Mouse (Mus musculus): Measurements from ENCODE around the gene 9930104L06Rik. TPM values are rescaled to one million over a fixed set of nuclear protein-coding genes. Genes with fewer than 3 reads are reported as not detected.

Gene 9930104L06Rik
- total RNA-seq, 1 experiment = 23.8 TPM

DNA sequence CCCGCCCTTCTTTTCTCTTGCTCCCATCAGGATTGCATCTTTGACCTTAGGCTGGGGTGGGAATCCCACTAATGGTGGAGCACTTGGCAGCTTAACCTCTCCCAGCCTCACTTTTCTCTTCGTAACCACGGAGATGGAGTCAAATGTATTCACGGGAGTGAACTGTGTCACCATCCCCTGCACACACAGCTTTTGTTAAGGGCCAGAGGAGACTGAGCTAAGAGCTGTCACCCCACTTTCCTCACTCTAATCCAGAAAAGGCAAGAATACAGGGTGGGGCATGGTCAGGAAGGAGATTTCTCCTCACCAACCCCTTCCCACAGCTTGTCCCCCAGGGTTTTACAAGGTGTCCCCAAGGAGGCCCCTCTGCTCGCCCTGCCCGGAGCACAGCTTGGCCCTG, 43.1 kb upstream of the 9930104L06Rik start:
- no peak overlapping the region for H3K27ac ChIP-seq (ENCODE audit: insufficient read depth, low read depth, low read length, poor library complexity, severe bottlenecking)
- in situ Hi-C loops (cut with MboI; ENCODE audit: low sequenced_read_pairs in 2 of 2, unreplicated experiment in 2 of 2) = no loop called here
- no peaks in the 10 kb centered on the region for H3K36me3 ChIP-seq (ENCODE audit: control insufficient read depth, insufficient read depth, low read length, poor library complexity, severe bottlenecking)
- H3K9ac ChIP-seq (ENCODE audit: insufficient read depth, low read depth, low read length, poor library complexity, severe bottlenecking) = no peak overlapping the region
- no peak for DNase-seq (ENCODE audit: low read depth, low spot score)
- H3K4me3 ChIP-seq (ENCODE audit: insufficient read depth in 1 of 2, low read depth in 1 of 2, low read length in 2 of 2, poor library complexity in 1 of 2, severe bottlenecking in 1 of 2) = no peak overlapping the region
- H3K9me3 ChIP-seq (ENCODE audit: control insufficient read depth, insufficient read depth, low read depth, low read length) = no peaks in the 10 kb centered on the region
- TF ChIP-seq ZNF384 (IDR thresholded peaks at IDR 0.05; ENCODE audit: low read depth, low read length) = no peak
- peaks cover 0 to 7% of the 10 kb centered on the region in 2 experiments; a peak in 1 of 4 replicates for H3K4me1 ChIP-seq (ENCODE audit: control insufficient read depth in 2 of 2, insufficient read depth in 2 of 2, low read length in 2 of 2, poor library complexity in 1 of 2)

DNA sequence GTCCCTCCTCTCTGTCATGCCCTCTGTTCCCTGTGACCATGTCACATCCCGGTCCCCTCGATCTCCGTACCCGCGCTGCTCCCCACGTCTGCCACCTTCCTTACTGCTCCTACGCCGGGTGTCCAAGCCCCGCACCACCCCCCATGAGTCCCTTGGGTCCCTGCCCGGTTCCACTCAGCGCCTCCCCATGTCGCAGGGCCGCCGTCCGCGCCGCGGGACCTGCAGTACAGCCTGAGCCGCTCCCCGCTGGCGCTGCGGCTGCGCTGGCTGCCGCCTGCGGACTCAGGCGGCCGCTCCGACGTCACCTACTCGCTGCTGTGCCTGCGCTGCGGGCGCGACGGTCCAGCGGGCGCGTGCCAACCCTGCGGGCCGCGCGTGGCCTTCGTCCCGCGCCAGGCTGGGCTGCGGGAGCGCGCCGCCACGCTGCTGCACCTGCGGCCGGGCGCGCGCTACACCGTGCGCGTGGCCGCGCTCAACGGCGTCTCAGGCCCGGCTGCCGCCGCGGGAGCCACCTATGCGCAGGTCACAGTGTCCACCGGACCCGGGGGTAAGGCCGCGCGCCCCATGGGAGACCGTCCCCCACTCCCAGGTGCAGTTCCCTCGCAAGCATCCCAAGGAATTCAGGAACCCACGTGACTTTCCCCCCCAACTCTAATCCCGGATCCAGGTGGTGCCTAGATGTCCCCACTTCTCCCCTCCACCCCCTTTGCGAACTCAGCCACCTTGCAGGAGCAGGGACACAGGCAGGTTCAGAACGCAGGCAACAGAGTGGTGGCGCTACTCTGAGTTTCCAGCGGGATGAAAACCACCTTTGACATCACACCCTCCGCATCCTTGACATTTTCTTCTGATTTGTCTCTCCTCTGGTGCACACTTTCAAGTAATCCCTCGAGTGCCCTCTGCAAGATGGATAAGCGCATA, 42.1 kb upstream of the 9930104L06Rik start:
- Histone ChIP-seq H3K27ac (ENCODE audit: insufficient read depth, low read depth, low read length, poor library complexity, severe bottlenecking) (no peak overlapping the region), H3K9me3 (ENCODE audit: control insufficient read depth, insufficient read depth, low read depth, low read length) (no peaks in the 10 kb centered on the region), H3K4me1 (ENCODE audit: control insufficient read depth in 2 of 2, insufficient read depth in 2 of 2, low read length in 2 of 2, poor library complexity in 1 of 2) (peaks cover 0 to 13% of the 10 kb centered on the region in 2 experiments; a peak in 3 of 4 replicates), H3K9ac (ENCODE audit: insufficient read depth, low read depth, low read length, poor library complexity, severe bottlenecking) (peak overlapping the region; percentile 25), H3K36me3 (ENCODE audit: control insufficient read depth, insufficient read depth, low read length, poor library complexity, severe bottlenecking) (no peaks in the 10 kb centered on the region), H3K4me3 (ENCODE audit: insufficient read depth in 1 of 2, low read depth in 1 of 2, low read length in 2 of 2, poor library complexity in 1 of 2, severe bottlenecking in 1 of 2) (peak overlapping the region; percentile 71 to 75)
- DNase-seq (ENCODE audit: low read depth, low spot score) = no peak
- in situ Hi-C loops (cut with MboI; ENCODE audit: low sequenced_read_pairs in 2 of 2, unreplicated experiment in 2 of 2) = no loop called here
- TF ChIP-seq CHD2 (IDR thresholded peaks at IDR 0.05; ENCODE audit: low read depth, low read length) (no peak), ZNF384 (IDR thresholded peaks at IDR 0.05; ENCODE audit: low read depth, low read length) (no peak), HCFC1 (IDR thresholded peaks at IDR 0.05; ENCODE audit: borderline replicate concordance, insufficient read depth, low read length) (no peak), ZC3H11A (IDR thresholded peaks at IDR 0.05; ENCODE audit: borderline replicate concordance, low read depth, low read length) (no peak), MAFK (IDR thresholded peaks at IDR 0.05; ENCODE audit: insufficient read depth, low read depth, low read length) (no peak)

DNA sequence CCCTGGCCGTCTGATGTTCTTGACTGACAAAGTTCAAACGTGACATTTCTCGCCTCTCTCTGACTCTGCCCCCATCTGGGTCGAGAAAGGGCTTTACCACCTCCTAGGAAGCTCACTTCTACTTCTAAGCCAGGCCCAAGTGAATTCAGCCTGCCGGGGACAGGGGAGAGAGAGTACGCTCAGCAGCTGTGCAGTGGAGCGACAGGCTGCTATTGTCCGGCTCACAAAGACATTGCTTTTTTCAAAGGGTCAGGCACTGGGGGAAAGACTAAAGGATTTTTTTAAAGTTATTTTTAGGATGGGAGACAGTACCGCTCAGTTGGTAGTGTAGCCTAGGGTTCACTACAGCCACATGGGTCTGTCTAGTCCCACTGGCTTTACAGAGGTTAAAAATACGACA, 38.4 kb upstream of the 9930104L06Rik start:
- in situ Hi-C loops (cut with MboI; ENCODE audit: low sequenced_read_pairs in 2 of 2, unreplicated experiment in 2 of 2) = no loop called here

DNA sequence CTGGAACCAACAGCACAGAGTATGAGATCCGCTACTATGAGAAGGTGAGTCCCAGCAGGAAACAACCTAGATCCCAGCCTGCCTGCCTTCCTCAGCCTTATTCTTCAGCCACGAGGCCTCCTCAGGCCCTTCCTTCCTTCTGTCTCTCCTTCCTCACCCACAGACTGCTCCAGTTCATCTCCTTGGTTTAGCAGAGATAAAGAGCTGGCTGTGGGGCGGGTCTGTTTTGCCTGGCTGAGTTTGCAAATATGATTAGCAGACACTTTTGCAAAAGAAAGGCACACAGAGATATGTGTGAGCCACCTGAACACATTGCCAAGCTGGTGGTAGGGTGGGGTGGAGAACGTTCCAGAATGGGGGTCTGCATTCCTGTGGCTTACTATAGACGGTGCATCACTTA, 36.9 kb upstream of the 9930104L06Rik start:
- H3K36me3 ChIP-seq (ENCODE audit: control insufficient read depth, insufficient read depth, low read length, poor library complexity, severe bottlenecking) = no peaks in the 10 kb centered on the region
- no peak overlapping the region for H3K9ac ChIP-seq (ENCODE audit: insufficient read depth, low read depth, low read length, poor library complexity, severe bottlenecking)
- TF ChIP-seq ZC3H11A (IDR thresholded peaks at IDR 0.05; ENCODE audit: borderline replicate concordance, low read depth, low read length) (no peak), MAFK (IDR thresholded peaks at IDR 0.05; ENCODE audit: insufficient read depth, low read depth, low read length) (no peak), CHD2 (IDR thresholded peaks at IDR 0.05; ENCODE audit: low read depth, low read length) (no peak), ZNF384 (IDR thresholded peaks at IDR 0.05; ENCODE audit: low read depth, low read length) (no peak), HCFC1 (IDR thresholded peaks at IDR 0.05; ENCODE audit: borderline replicate concordance, insufficient read depth, low read length) (no peak)
- no peaks in the 10 kb centered on the region for H3K9me3 ChIP-seq (ENCODE audit: control insufficient read depth, insufficient read depth, low read depth, low read length)
- no peak for DNase-seq (ENCODE audit: low read depth, low spot score)
- no peak overlapping the region for H3K27ac ChIP-seq (ENCODE audit: insufficient read depth, low read depth, low read length, poor library complexity, severe bottlenecking)
- peak overlapping the region in 1 of 2 experiments; percentile 25; a peak in 1 of 4 replicates for H3K4me3 ChIP-seq (ENCODE audit: insufficient read depth in 1 of 2, low read depth in 1 of 2, low read length in 2 of 2, poor library complexity in 1 of 2, severe bottlenecking in 1 of 2)
- H3K4me1 ChIP-seq (ENCODE audit: control insufficient read depth in 2 of 2, insufficient read depth in 2 of 2, low read length in 2 of 2, poor library complexity in 1 of 2) = peaks cover 0 to 8% of the 10 kb centered on the region in 2 experiments; a peak in 3 of 4 replicates
- in situ Hi-C loops (cut with MboI; ENCODE audit: low sequenced_read_pairs in 2 of 2, unreplicated experiment in 2 of 2) = no loop called here

More for the DNA sequence above, 38.4 kb upstream of the 9930104L06Rik start:
- TF ChIP-seq MAFK (IDR thresholded peaks at IDR 0.05; ENCODE audit: insufficient read depth, low read depth, low read length) (no peak), ZC3H11A (IDR thresholded peaks at IDR 0.05; ENCODE audit: borderline replicate concordance, low read depth, low read length) (no peak), HCFC1 (IDR thresholded peaks at IDR 0.05; ENCODE audit: borderline replicate concordance, insufficient read depth, low read length) (no peak), ZNF384 (IDR thresholded peaks at IDR 0.05; ENCODE audit: low read depth, low read length) (no peak), CHD2 (IDR thresholded peaks at IDR 0.05; ENCODE audit: low read depth, low read length) (no peak)
- DNase-seq (ENCODE audit: low read depth, low spot score) = no peak
- Histone ChIP-seq H3K36me3 (ENCODE audit: control insufficient read depth, insufficient read depth, low read length, poor library complexity, severe bottlenecking) (no peaks in the 10 kb centered on the region), H3K9me3 (ENCODE audit: control insufficient read depth, insufficient read depth, low read depth, low read length) (no peaks in the 10 kb centered on the region), H3K27ac (ENCODE audit: insufficient read depth, low read depth, low read length, poor library complexity, severe bottlenecking) (no peak overlapping the region), H3K9ac (ENCODE audit: insufficient read depth, low read depth, low read length, poor library complexity, severe bottlenecking) (no peak overlapping the region), H3K4me3 (ENCODE audit: insufficient read depth in 1 of 2, low read depth in 1 of 2, low read length in 2 of 2, poor library complexity in 1 of 2, severe bottlenecking in 1 of 2) (no peak overlapping the region), H3K4me1 (ENCODE audit: control insufficient read depth in 2 of 2, insufficient read depth in 2 of 2, low read length in 2 of 2, poor library complexity in 1 of 2) (peaks cover 0 to 13% of the 10 kb centered on the region in 2 experiments; a peak in 3 of 4 replicates)
